In the genomic region with DNA sequence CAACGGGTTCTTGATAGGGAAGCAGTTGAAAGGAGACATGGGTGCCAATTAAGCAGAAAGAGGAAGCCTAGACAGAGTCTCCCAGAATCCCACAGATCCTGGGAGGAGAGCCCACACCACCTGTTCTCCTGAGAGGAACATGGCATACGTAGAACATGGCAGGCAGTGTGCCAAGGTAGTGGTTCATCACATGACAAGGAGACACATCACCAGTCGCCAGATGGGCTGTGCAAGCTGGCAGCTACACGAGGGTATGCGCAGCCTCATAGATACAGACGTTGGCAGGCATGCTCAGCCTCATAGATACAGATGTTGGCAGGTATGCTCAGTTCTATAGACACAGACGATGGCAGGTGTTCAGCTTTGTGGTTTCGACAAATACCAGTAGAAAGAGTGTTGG, we compare ENCODE assay signal across 15 mouse cellular contexts.
A peak's percentile ranks its signal among the peaks of the same experiment; 100 is the strongest.
DNase-seq lines count a peak whose midpoint lies in the region; ATAC-seq and TF ChIP-seq lines count a peak whose summit lies in the region.
"Had no signal": no experiment of that assay in that cellular context is flagged by ENCODE, and none has a peak within 500 bp of the region (broad histone marks: within the 10 kb centered on the region; RNA-seq: fewer than 3 reads in every experiment).

No protein-coding gene starts in this region.

- ATAC-seq in cerebellum, adult (ENCODE audit: insufficient number of reproducible peaks, low FRiP score, low TSS enrichment) = no peak
- ATAC-seq in hindbrain, postnatal 0 days = no peak
- ATAC-seq in hindbrain, embryonic 16.5 days = no peak
- ATAC-seq in erythroid progenitor cell, adult 5-6 weeks (replicated peaks; ENCODE audit: low FRiP score, poor library complexity, severe bottlenecking) = no peak

- peaks cover 31% of the 10 kb centered on the region for H3K4me1 ChIP-seq in hindbrain, postnatal 0 days (ENCODE audit: insufficient read depth, low read length)
- peaks cover 36% of the 10 kb centered on the region for H3K4me1 ChIP-seq in hindbrain, embryonic 16.5 days (ENCODE audit: control insufficient read depth, insufficient read depth, low read depth, low read length)
- H3K4me1 ChIP-seq in hindbrain, embryonic 10.5 days (replicated peaks) = peaks cover 47% of the 10 kb centered on the region

- H3K27ac ChIP-seq in hindbrain, postnatal 0 days = no peak overlapping the region
- no peak overlapping the region for H3K27ac ChIP-seq in hindbrain, embryonic 16.5 days (ENCODE audit: low read depth, low read length)
- no peak overlapping the region for H3K27ac ChIP-seq in hindbrain, embryonic 10.5 days
- H3K27ac ChIP-seq: embryonic facial prominence, embryonic 10.5 days; heart, embryonic 15.5 days; kidney, postnatal 0 days; liver, embryonic 15.5 days had no signal

- no peaks in the 10 kb centered on the region for H3K27me3 ChIP-seq in hindbrain, postnatal 0 days (ENCODE audit: insufficient read depth, low read length)
- H3K27me3 ChIP-seq in hindbrain, embryonic 16.5 days (replicated peaks; ENCODE audit: control insufficient read depth, insufficient read depth, low read length) = no peaks in the 10 kb centered on the region
- no peaks in the 10 kb centered on the region for H3K27me3 ChIP-seq in hindbrain, embryonic 10.5 days (ENCODE audit: insufficient read depth, poor library complexity, severe bottlenecking)
- H3K27me3 ChIP-seq: heart, embryonic 15.5 days; liver, embryonic 15.5 days had no signal

- no peak overlapping the region for H3K4me2 ChIP-seq in hindbrain, postnatal 0 days (ENCODE audit: low read depth, low read length)
- no peak overlapping the region for H3K4me2 ChIP-seq in hindbrain, embryonic 16.5 days (ENCODE audit: low read length)
- H3K4me2 ChIP-seq: heart, embryonic 15.5 days; liver, embryonic 15.5 days had no signal

- no peaks in the 10 kb centered on the region for H3K9me3 ChIP-seq in hindbrain, postnatal 0 days (ENCODE audit: low read length)
- no peaks in the 10 kb centered on the region for H3K9me3 ChIP-seq in hindbrain, embryonic 16.5 days (ENCODE audit: control insufficient read depth, low read length)
- H3K9me3 ChIP-seq in hindbrain, embryonic 10.5 days = no peaks in the 10 kb centered on the region
- H3K9me3 ChIP-seq: embryonic facial prominence, embryonic 10.5 days; heart, embryonic 15.5 days; liver, embryonic 15.5 days had no signal

- TF ChIP-seq CTCF in hindbrain, postnatal 0 days (IDR thresholded peaks at IDR 0.05; ENCODE audit: low read depth) = no peak
- no peak for TF ChIP-seq CTCF in brain, embryonic 14.5 days (IDR thresholded peaks at IDR 0.05; ENCODE audit: borderline replicate concordance, extremely low read depth, insufficient read depth, insufficient read length)

- no peak for TF ChIP-seq POLR2A in brain, embryonic 14.5 days (IDR thresholded peaks at IDR 0.05; ENCODE audit: borderline replicate concordance, extremely low read depth, insufficient read depth, insufficient read length, poor library complexity, severe bottlenecking)

- no peak overlapping the region for H3K4me3 ChIP-seq in hindbrain, postnatal 0 days (ENCODE audit: low read length)
- H3K4me3 ChIP-seq in hindbrain, embryonic 16.5 days (ENCODE audit: low read length) = no peak overlapping the region
- no peak overlapping the region for H3K4me3 ChIP-seq in hindbrain, embryonic 10.5 days
- H3K4me3 ChIP-seq: embryonic facial prominence, embryonic 10.5 days; heart, embryonic 15.5 days; liver, embryonic 15.5 days had no signal

- WGBS in hindbrain, postnatal 0 days = 68% methylated on average over 8 of the region's 8 CpGs
- WGBS in hindbrain, embryonic 16.5 days = 80% methylated on average over 8 of the region's 8 CpGs
- WGBS in hindbrain, embryonic 10.5 days = 95% methylated on average over 8 of the region's 8 CpGs

- no peaks in the 10 kb centered on the region for H3K36me3 ChIP-seq in hindbrain, postnatal 0 days (ENCODE audit: insufficient read depth, low read length)
- H3K36me3 ChIP-seq in hindbrain, embryonic 16.5 days (ENCODE audit: control insufficient read depth, insufficient read depth, low read length) = no peaks in the 10 kb centered on the region
- no peaks in the 10 kb centered on the region for H3K36me3 ChIP-seq in hindbrain, embryonic 10.5 days
- H3K36me3 ChIP-seq: embryonic facial prominence, embryonic 10.5 days; heart, embryonic 15.5 days; liver, embryonic 15.5 days had no signal

- DNase-seq in cerebellum, adult 9-11 months = peak; percentile 29
- peak; percentile 65 for DNase-seq in hindbrain, postnatal 0 days (ENCODE audit: low spot score)
- DNase-seq in brain, embryonic 14.5 days (ENCODE audit: low read depth) = peak; percentile 87
- peak; percentile 62 for DNase-seq in right cerebral cortex, postnatal 25 days
- no peak for DNase-seq in hindbrain, embryonic 10.5 days (ENCODE audit: low spot score)
- DNase-seq: adrenal gland, adult 8-10 months; gastrocnemius, postnatal 36 days; lung, postnatal 36 days had no signal

- no peak overlapping the region for H3K9ac ChIP-seq in hindbrain, postnatal 0 days (replicated peaks; ENCODE audit: low read length)
- H3K9ac ChIP-seq in hindbrain, embryonic 16.5 days (ENCODE audit: low read depth, low read length) = no peak overlapping the region
- H3K9ac ChIP-seq: heart, embryonic 15.5 days; liver, embryonic 15.5 days had no signal
